Mouse (Mus musculus): ENCODE measurements around the gene Lamtor5. TPM values are rescaled to one million over a fixed set of nuclear protein-coding genes. Genes with fewer than 3 reads are reported as not detected.

The Lamtor5 gene
- polyA plus RNA-seq, 1 experiment from 2014 or later: 292 TPM

DNA sequence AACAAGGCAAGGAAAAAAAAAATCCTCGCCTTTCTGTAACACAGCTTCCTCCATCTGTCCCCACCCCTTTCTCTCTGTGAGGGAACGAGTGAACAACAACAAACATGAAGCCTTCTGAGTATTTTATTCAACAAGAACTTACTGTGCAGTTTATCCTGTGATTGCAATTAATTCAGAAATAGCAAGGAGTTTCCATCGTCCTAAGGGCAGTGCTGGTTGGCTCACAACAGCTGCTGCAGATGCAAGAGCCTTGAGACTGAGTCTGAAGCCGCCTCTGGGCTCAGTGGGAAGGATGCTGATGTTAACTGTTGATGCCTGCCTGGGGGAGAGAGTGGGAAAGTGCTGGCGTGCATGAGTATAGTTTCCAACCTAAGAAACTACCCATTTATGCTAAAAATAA, 20.7 kb upstream of the Lamtor5 start:
- Histone ChIP-seq H3K9ac (ENCODE audit: low read length) (no peak overlapping the region), H3K27me3 (replicated peaks; ENCODE audit: control insufficient read depth, insufficient read depth, low read length) (no peaks in the 10 kb centered on the region), H3K36me3 (ENCODE audit: control insufficient read depth, insufficient read depth, low read length) (no peaks in the 10 kb centered on the region), H3K4me2 (ENCODE audit: low read length) (no peak overlapping the region), H3K4me1 (ENCODE audit: control insufficient read depth, insufficient read depth, low read length) (peaks cover 9% of the 10 kb centered on the region; the same call in 1 of the 2 replicates), H3K27ac (ENCODE audit: low read depth, low read length) (no peak overlapping the region), H3K4me3 (ENCODE audit: low read depth, low read length) (no peak overlapping the region), H3K9me3 (replicated peaks; ENCODE audit: control insufficient read depth, low read length) (no peaks in the 10 kb centered on the region)
- 65% methylated on average over 5 of the region's 5 CpGs for WGBS
- no peak for ATAC-seq
- DNase-seq (ENCODE audit: low spot score): no peak

DNA sequence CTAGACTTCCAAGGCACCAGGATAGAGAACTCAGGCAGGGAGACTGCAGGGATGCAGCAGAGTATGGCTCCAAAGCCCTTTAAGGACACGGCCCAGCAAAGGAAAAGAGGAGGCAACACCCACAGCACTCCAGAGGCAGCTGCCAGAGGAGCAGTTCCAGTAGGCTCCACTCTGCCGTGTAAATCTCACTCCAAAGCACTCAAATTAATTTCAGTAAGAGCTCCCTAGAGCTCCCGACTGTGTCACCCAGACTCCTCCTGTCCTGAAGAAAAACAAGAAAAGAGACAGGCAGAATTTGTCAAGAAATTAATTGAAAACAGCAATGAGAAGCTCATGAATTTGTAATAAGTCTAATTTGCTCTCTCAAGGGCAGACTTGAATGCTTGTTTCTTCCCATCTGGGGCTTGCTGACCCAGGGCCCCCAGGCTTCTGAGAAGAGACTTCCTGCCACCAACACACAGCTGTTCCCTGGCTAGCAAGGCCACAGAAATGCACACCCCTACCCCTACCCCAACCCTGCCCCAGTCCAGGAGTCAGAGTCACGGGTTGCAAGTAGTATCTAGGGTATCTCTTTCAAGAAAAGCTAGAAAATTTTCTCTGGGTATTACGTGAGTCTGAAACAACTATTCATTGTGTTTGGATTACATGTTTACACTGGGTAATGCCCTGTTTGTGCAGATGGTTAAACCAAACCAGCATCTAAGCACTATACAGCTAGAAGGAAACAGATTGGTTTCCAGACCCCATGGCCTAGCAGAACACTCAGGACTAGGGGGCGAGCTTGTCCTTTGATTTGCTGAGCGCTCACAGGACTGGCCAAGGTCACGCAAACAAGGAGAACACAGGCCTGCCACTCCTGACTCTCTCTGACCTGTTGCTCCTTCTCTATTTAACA, 17.5 kb upstream of the Lamtor5 start:
- Histone ChIP-seq H3K4me3 (ENCODE audit: low read depth, low read length) (no peak overlapping the region), H3K9ac (ENCODE audit: low read length) (no peak overlapping the region), H3K9me3 (replicated peaks; ENCODE audit: control insufficient read depth, low read length) (no peaks in the 10 kb centered on the region), H3K36me3 (ENCODE audit: control insufficient read depth, insufficient read depth, low read length) (no peaks in the 10 kb centered on the region), H3K4me2 (ENCODE audit: low read length) (no peak overlapping the region), H3K27ac (ENCODE audit: low read depth, low read length) (peak overlapping the region; percentile 55; the same call in 1 of the 2 replicates), H3K27me3 (replicated peaks; ENCODE audit: control insufficient read depth, insufficient read depth, low read length) (no peaks in the 10 kb centered on the region), H3K4me1 (ENCODE audit: control insufficient read depth, insufficient read depth, low read length) (peaks cover 9% of the 10 kb centered on the region; the same call in 1 of the 2 replicates)
- DNase-seq (ENCODE audit: low spot score) (peak; percentile 49), ATAC-seq (peak; percentile 80)
- whole genome bisulfite sequencing: 44% methylated on average over 8 of the region's 8 CpGs

DNA sequence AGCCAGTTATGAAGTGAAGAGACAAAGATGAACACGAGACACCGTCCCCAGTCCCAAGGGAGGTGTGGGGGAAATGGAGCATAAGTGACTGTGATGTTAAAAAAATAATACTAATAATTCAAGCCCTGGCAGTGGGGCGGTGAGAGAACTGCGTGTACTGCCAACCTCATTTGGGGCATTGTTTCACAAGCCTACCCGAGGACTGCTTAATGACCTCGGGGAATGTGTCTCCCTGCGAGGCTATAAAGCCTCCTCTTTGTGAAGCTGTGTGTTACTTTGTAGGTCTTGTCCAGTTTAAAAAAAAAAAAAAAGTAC, 16.9 kb upstream of the Lamtor5 start:
- Histone ChIP-seq H3K4me3 (ENCODE audit: low read depth, low read length) (no peak overlapping the region), H3K36me3 (ENCODE audit: control insufficient read depth, insufficient read depth, low read length) (no peaks in the 10 kb centered on the region), H3K4me2 (ENCODE audit: low read length) (no peak overlapping the region), H3K4me1 (ENCODE audit: control insufficient read depth, insufficient read depth, low read length) (peaks cover 9% of the 10 kb centered on the region; the same call in 1 of the 2 replicates), H3K9me3 (replicated peaks; ENCODE audit: control insufficient read depth, low read length) (no peaks in the 10 kb centered on the region), H3K27me3 (replicated peaks; ENCODE audit: control insufficient read depth, insufficient read depth, low read length) (no peaks in the 10 kb centered on the region), H3K27ac (ENCODE audit: low read depth, low read length) (no peak overlapping the region; the same call in 1 of the 2 replicates), H3K9ac (ENCODE audit: low read length) (no peak overlapping the region)
- DNase-seq (ENCODE audit: low spot score) (no peak), ATAC-seq (no peak)
- WGBS: 30% methylated on average over 7 of the region's 7 CpGs

GRCm38 (mm10) chr3:107266814-107267345, 11.8 kb upstream of the Lamtor5 start:
- no peaks in the 10 kb centered on the region for H3K36me3 ChIP-seq (ENCODE audit: control insufficient read depth, insufficient read depth, low read length)
- no peak overlapping the region for H3K4me2 ChIP-seq (ENCODE audit: low read length)
- ATAC-seq (no peak), DNase-seq (ENCODE audit: low spot score) (no peak)
- WGBS: 68% methylated on average over 2 of the region's 2 CpGs
- H3K27me3 ChIP-seq (replicated peaks; ENCODE audit: control insufficient read depth, insufficient read depth, low read length): no peaks in the 10 kb centered on the region
- H3K9me3 ChIP-seq (replicated peaks; ENCODE audit: control insufficient read depth, low read length): no peaks in the 10 kb centered on the region
- no peaks in the 10 kb centered on the region for H3K4me1 ChIP-seq (ENCODE audit: control insufficient read depth, insufficient read depth, low read length)
- H3K4me3 ChIP-seq (ENCODE audit: low read depth, low read length): no peak overlapping the region
- no peak overlapping the region for H3K9ac ChIP-seq (ENCODE audit: low read length)
- H3K27ac ChIP-seq (ENCODE audit: low read depth, low read length): no peak overlapping the region

GRCm38 (mm10) chr3:107272433-107272832, 6.2 kb upstream of the Lamtor5 start:
- Histone ChIP-seq H3K9me3 (replicated peaks; ENCODE audit: control insufficient read depth, low read length) (no peaks in the 10 kb centered on the region), H3K27me3 (replicated peaks; ENCODE audit: control insufficient read depth, insufficient read depth, low read length) (no peaks in the 10 kb centered on the region), H3K9ac (ENCODE audit: low read length) (no peak overlapping the region), H3K27ac (ENCODE audit: low read depth, low read length) (no peak overlapping the region), H3K4me2 (ENCODE audit: low read length) (no peak overlapping the region), H3K4me3 (ENCODE audit: low read depth, low read length) (no peak overlapping the region), H3K36me3 (ENCODE audit: control insufficient read depth, insufficient read depth, low read length) (no peaks in the 10 kb centered on the region), H3K4me1 (ENCODE audit: control insufficient read depth, insufficient read depth, low read length) (no peaks in the 10 kb centered on the region)
- ATAC-seq (no peak), DNase-seq (ENCODE audit: low spot score) (no peak)
- 84% methylated on average over 3 of the region's 3 CpGs for WGBS

GRCm38 (mm10) chr3:107273820-107274219, 4.8 kb upstream of the Lamtor5 start:
- H3K4me3 ChIP-seq (ENCODE audit: low read depth, low read length): no peak overlapping the region
- no peaks in the 10 kb centered on the region for H3K27me3 ChIP-seq (replicated peaks; ENCODE audit: control insufficient read depth, insufficient read depth, low read length)
- H3K27ac ChIP-seq (ENCODE audit: low read depth, low read length): no peak overlapping the region
- H3K9ac ChIP-seq (ENCODE audit: low read length): no peak overlapping the region
- H3K4me2 ChIP-seq (ENCODE audit: low read length): no peak overlapping the region
- DNase-seq (ENCODE audit: low spot score) (peak; percentile 85), ATAC-seq (peak; percentile 77)
- H3K36me3 ChIP-seq (ENCODE audit: control insufficient read depth, insufficient read depth, low read length): no peaks in the 10 kb centered on the region
- no peaks in the 10 kb centered on the region for H3K9me3 ChIP-seq (replicated peaks; ENCODE audit: control insufficient read depth, low read length)
- WGBS: 17% methylated on average over 3 of the region's 3 CpGs
- peaks cover 2% of the 10 kb centered on the region; the same call in 1 of the 2 replicates for H3K4me1 ChIP-seq (ENCODE audit: control insufficient read depth, insufficient read depth, low read length)

GRCm38 (mm10) chr3:107275351-107275750, 3.3 kb upstream of the Lamtor5 start:
- no peak overlapping the region for H3K4me2 ChIP-seq (ENCODE audit: low read length)
- ATAC-seq (no peak), DNase-seq (ENCODE audit: low spot score) (no peak)
- no peak overlapping the region for H3K27ac ChIP-seq (ENCODE audit: low read depth, low read length)
- H3K4me3 ChIP-seq (ENCODE audit: low read depth, low read length): no peak overlapping the region
- no peak overlapping the region for H3K9ac ChIP-seq (ENCODE audit: low read length)
- peaks cover 10% of the 10 kb centered on the region for H3K4me1 ChIP-seq (ENCODE audit: control insufficient read depth, insufficient read depth, low read length)
- H3K27me3 ChIP-seq (replicated peaks; ENCODE audit: control insufficient read depth, insufficient read depth, low read length): no peaks in the 10 kb centered on the region
- no peaks in the 10 kb centered on the region for H3K36me3 ChIP-seq (ENCODE audit: control insufficient read depth, insufficient read depth, low read length)
- H3K9me3 ChIP-seq (replicated peaks; ENCODE audit: control insufficient read depth, low read length): no peaks in the 10 kb centered on the region
- WGBS: 69% methylated on average over 5 of the region's 5 CpGs

- 53% methylated on average over 4 of the region's 4 CpGs for WGBS
- DNase-seq (ENCODE audit: low spot score) (no peak), ATAC-seq (no peak)
- Histone ChIP-seq H3K9me3 (replicated peaks; ENCODE audit: control insufficient read depth, low read length) (no peaks in the 10 kb centered on the region), H3K27me3 (replicated peaks; ENCODE audit: control insufficient read depth, insufficient read depth, low read length) (no peaks in the 10 kb centered on the region), H3K4me2 (ENCODE audit: low read length) (no peak overlapping the region), H3K36me3 (ENCODE audit: control insufficient read depth, insufficient read depth, low read length) (no peaks in the 10 kb centered on the region), H3K9ac (ENCODE audit: low read length) (no peak overlapping the region), H3K27ac (ENCODE audit: low read depth, low read length) (no peak overlapping the region), H3K4me1 (ENCODE audit: control insufficient read depth, insufficient read depth, low read length) (peaks cover 10% of the 10 kb centered on the region), H3K4me3 (ENCODE audit: low read depth, low read length) (no peak overlapping the region)
Measured at GRCm38 (mm10) chr3:107275996-107276395, 2.7 kb upstream of the Lamtor5 start.

DNA sequence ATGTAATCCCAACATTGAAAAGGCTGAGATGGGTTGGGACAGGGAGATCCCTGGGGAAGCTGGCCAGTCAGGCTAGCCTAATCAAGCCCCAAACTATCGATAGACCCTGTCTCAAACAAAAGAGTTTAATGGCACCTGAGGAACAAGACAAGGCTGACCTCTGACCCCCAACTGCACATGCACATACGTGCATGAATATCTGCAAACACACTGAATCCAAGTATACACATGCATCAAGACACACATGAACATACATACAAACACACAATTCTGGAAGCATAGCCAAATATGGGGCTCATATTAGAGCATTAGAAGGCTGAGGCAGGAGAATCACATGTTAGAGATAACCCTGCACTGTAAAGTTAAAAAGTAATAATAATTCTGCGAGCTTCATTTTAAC, 2.0 kb upstream of the Lamtor5 start:
- DNase-seq (ENCODE audit: low spot score) (no peak), ATAC-seq (no peak)
- H3K27me3 ChIP-seq (replicated peaks; ENCODE audit: control insufficient read depth, insufficient read depth, low read length): no peaks in the 10 kb centered on the region
- H3K27ac ChIP-seq (ENCODE audit: low read depth, low read length): no peak overlapping the region
- no peaks in the 10 kb centered on the region for H3K9me3 ChIP-seq (replicated peaks; ENCODE audit: control insufficient read depth, low read length)
- H3K36me3 ChIP-seq (ENCODE audit: control insufficient read depth, insufficient read depth, low read length): no peaks in the 10 kb centered on the region
- 87% methylated on average over 3 of the region's 3 CpGs for WGBS
- no peak overlapping the region for H3K4me3 ChIP-seq (ENCODE audit: low read depth, low read length)
- H3K4me2 ChIP-seq (ENCODE audit: low read length): no peak overlapping the region
- peaks cover 10% of the 10 kb centered on the region for H3K4me1 ChIP-seq (ENCODE audit: control insufficient read depth, insufficient read depth, low read length)
- H3K9ac ChIP-seq (ENCODE audit: low read length): no peak overlapping the region
